ENCODE assay signal across 8 mouse cellular contexts in the genomic region with DNA sequence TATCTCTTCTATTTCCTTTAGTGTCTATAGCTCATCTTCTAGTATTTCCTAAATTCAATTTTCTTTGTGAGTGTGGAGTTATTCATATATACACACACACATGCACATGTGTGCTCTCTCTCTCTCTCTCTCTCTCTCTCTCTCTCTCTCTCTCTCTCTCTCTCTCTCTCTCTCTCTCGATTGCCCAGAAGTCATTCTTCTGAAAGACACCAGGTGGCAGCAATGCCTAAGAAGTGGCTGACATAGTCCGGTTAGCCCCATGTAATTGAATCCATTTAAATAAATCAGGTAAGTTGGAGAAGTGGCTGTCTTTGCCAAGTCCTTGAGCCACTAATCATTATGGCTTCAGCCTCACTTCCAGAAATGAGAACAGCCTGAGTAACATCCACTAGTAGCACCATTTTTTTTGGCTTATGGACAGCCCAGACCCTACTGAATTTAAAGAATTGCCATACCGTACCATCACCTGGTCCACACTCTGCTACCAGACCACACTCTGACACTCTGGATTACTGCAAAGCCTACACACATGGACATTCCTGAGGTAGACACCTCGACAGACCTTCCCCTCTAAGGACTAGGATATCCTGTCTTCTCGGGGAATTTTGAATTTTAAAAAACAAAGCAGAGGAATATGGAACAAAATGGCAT. TPM values are rescaled to one million over a fixed set of nuclear protein-coding genes. Genes with fewer than 3 reads are reported as not detected.
A peak's percentile ranks its signal among the peaks of the same experiment; 100 is the strongest.
DNase-seq lines count a peak whose midpoint lies in the region; ATAC-seq and TF ChIP-seq lines count a peak whose summit lies in the region.

No protein-coding gene starts in this region.

- WGBS in forebrain, embryonic 10.5 days: 42% methylated on average over 5 of the region's 5 CpGs
- WGBS in neural tube, embryonic 14.5 days: 41% methylated on average over 5 of the region's 5 CpGs

- H3K4me1 ChIP-seq in forebrain, embryonic 10.5 days: no peaks in the 10 kb centered on the region
- no peaks in the 10 kb centered on the region for H3K4me1 ChIP-seq in neural tube, embryonic 14.5 days (ENCODE audit: control insufficient read depth, insufficient read depth, low read length)

- no peak overlapping the region for H3K4me3 ChIP-seq in forebrain, embryonic 10.5 days
- H3K4me3 ChIP-seq in neural tube, embryonic 14.5 days (ENCODE audit: low read depth, low read length): no peak overlapping the region

- H3K9ac ChIP-seq in neural tube, embryonic 14.5 days (replicated peaks; ENCODE audit: low read depth, low read length): no peak overlapping the region

- DNase-seq in right cerebral cortex, adult 18-20 months: peak; percentile 50
- no peak for DNase-seq in right cerebral cortex, postnatal 36 days (ENCODE audit: low spot score in 2 of 2)
- DNase-seq in brain, embryonic 14.5 days (ENCODE audit: low read depth): peak; percentile 91
- peak; percentile 19 for DNase-seq in forebrain, embryonic 10.5 days (ENCODE audit: extremely low spot score, low spot score)
- peak; percentile 4 for DNase-seq in induced T-regulatory cell, adult 2 months (ENCODE audit: low read depth)
- DNase-seq in left cerebral cortex, postnatal 4 days: peak; percentile 39
- no peak for DNase-seq in spleen, postnatal 4 days (ENCODE audit: low spot score in 2 of 2)

- peak; percentile 89 for ATAC-seq in neural tube, embryonic 14.5 days (ENCODE audit: low read depth)

- TF ChIP-seq CTCF in brain, embryonic 14.5 days (IDR thresholded peaks at IDR 0.05; ENCODE audit: borderline replicate concordance, extremely low read depth, insufficient read depth, insufficient read length): peak; percentile 66; the same call in 1 of the 2 replicates

- H3K27me3 ChIP-seq in forebrain, embryonic 10.5 days (ENCODE audit: poor library complexity, severe bottlenecking): no peaks in the 10 kb centered on the region
- H3K27me3 ChIP-seq in neural tube, embryonic 14.5 days (ENCODE audit: control insufficient read depth, insufficient read depth, low read length): no peaks in the 10 kb centered on the region

- no peak overlapping the region for H3K27ac ChIP-seq in forebrain, embryonic 10.5 days
- H3K27ac ChIP-seq in neural tube, embryonic 14.5 days (ENCODE audit: low read depth, low read length): no peak overlapping the region

- intact Hi-C loops in left cerebral cortex, postnatal 4 days (cut with DNase I): loop anchor here (1.0 to 10.0 kb wide), 3 partner anchors 410 to 618 kb away; no protein-coding TSS in a partner anchor

- no peak overlapping the region for H3K4me2 ChIP-seq in neural tube, embryonic 14.5 days (ENCODE audit: low read depth, low read length)

- H3K9me3 ChIP-seq in forebrain, embryonic 10.5 days: no peaks in the 10 kb centered on the region
- H3K9me3 ChIP-seq in neural tube, embryonic 14.5 days (ENCODE audit: control insufficient read depth, low read length): no peaks in the 10 kb centered on the region

- H3K36me3 ChIP-seq in forebrain, embryonic 10.5 days (replicated peaks): no peaks in the 10 kb centered on the region
- no peaks in the 10 kb centered on the region for H3K36me3 ChIP-seq in neural tube, embryonic 14.5 days (ENCODE audit: control insufficient read depth, insufficient read depth, low read length)

- TF ChIP-seq POLR2A in brain, embryonic 14.5 days (IDR thresholded peaks at IDR 0.05; ENCODE audit: borderline replicate concordance, extremely low read depth, insufficient read depth, insufficient read length, poor library complexity, severe bottlenecking): no peak

RNA-seq across cellular contexts. Expression of gene Ppp1r17, which starts 49.5 kb away (rescaled TPM):
- 2.7 and 3.1 TPM in 2 replicates for polyA plus RNA-seq in brain, embryonic 14.5 days (2012; rRNA removed)
- 1.5 and 1.7 TPM in 2 replicates for polyA plus RNA-seq in forebrain, embryonic 10.5 days (2016; fragmentation: Nextera tagmentation; extraction: Ambion mirVana)
- total RNA-seq in left cerebral cortex, postnatal 4 days (2021): under 1 TPM; 0.22 to 0.40 TPM
- 2.2 and 3.1 TPM in 2 replicates for polyA plus RNA-seq in neural tube, embryonic 14.5 days (2014; fragmentation: Nextera tagmentation; extraction: Ambion mirVana)

Comparison
In these comparisons a context has a peak if more than half of its experiments do, and no peak if none do; other contexts are left out.
1. DNase-seq: peak in right cerebral cortex, adult 18-20 months (single experiment), brain, embryonic 14.5 days (single experiment), forebrain, embryonic 10.5 days (single experiment), induced T-regulatory cell, adult 2 months (single experiment) and left cerebral cortex, postnatal 4 days (single experiment); none in right cerebral cortex, postnatal 36 days (0 of 2) and spleen, postnatal 4 days (0 of 2).